Mouse (Mus musculus) limb, embryonic 14.5 days (tissue): ENCODE data around the gene Trappc1. TPM values are rescaled to one million over a fixed set of nuclear protein-coding genes. Genes with fewer than 3 reads are reported as not detected.

ENCODE experiments used
- ATAC-seq: fragments of 200-750 bp; cut with Nextera tagmentation; 2 replicates; pipeline ENCODE4 v1.8.0; 2017; ENCODE audit warnings: low read depth, moderate number of reproducible peaks, moderate TSS enrichment; ENCODE audit not compliant: low FRiP score
- DNase-seq: peaks from one replicate; pipeline ENCODE4 v3.0.0-alpha.2; 2015; ENCODE audit warnings: low spot score
- H3K27ac ChIP-seq: fragments of 300-500 bp; sonication (generic); replicated peaks from 2 replicates; pipeline ENCODE4 v1.5.1; 2014; ENCODE audit warnings: low read depth, mild to moderate bottlenecking, low read length, moderate library complexity, mixed read lengths
- H3K27me3 ChIP-seq: fragments of 300-500 bp; sonication (generic); 2 replicates; pipeline ENCODE4 v1.6.1; 2014; ENCODE audit warnings: low read length, mixed read lengths; ENCODE audit not compliant: control insufficient read depth, insufficient read depth
- H3K36me3 ChIP-seq: fragments of 300-500 bp; sonication (generic); 2 replicates; pipeline ENCODE4 v1.6.1; 2014; ENCODE audit warnings: mild to moderate bottlenecking, low read length, moderate library complexity, mixed read lengths; ENCODE audit not compliant: control insufficient read depth, insufficient read depth
- H3K4me1 ChIP-seq: fragments of 300-500 bp; sonication (generic); 2 replicates; pipeline ENCODE4 v1.6.1; 2014; ENCODE audit warnings: antibody characterized with exemption, low read length, mixed read lengths; ENCODE audit not compliant: control insufficient read depth, insufficient read depth
- H3K4me2 ChIP-seq: fragments of 300-500 bp; sonication (generic); replicated peaks from 2 replicates; pipeline ENCODE4 v1.6.1; 2014; ENCODE audit warnings: low read depth, mild to moderate bottlenecking, low read length, moderate library complexity; ENCODE audit not compliant: severe bottlenecking
- H3K4me3 ChIP-seq: fragments of 300-500 bp; sonication (generic); replicated peaks from 2 replicates; pipeline ENCODE4 v1.5.1; 2014; ENCODE audit warnings: low read length
- H3K9ac ChIP-seq: fragments of 300-500 bp; sonication (generic); 2 replicates; pipeline ENCODE4 v1.6.1; 2014; ENCODE audit warnings: mild to moderate bottlenecking, low read depth, low read length, moderate library complexity; ENCODE audit not compliant: severe bottlenecking
- H3K9me3 ChIP-seq: fragments of 300-500 bp; sonication (generic); 2 replicates; pipeline ENCODE4 v1.6.1; 2016; ENCODE audit warnings: low read length; ENCODE audit not compliant: control insufficient read depth
- POLR2A ChIP-seq: fragments of 200-500 bp; IDR thresholded peaks from 2 replicates; pipeline ENCODE4 v1.8.0; 2012; ENCODE audit warnings: inconsistent platforms, mild to moderate bottlenecking, moderate library complexity, borderline replicate concordance; ENCODE audit not compliant: insufficient read depth, insufficient read length; ENCODE audit errors: extremely low read depth
- WGBS: fragments of 180-500 bp; shearing (Covaris S2); extraction: QIAGEN DNeasy Blood & Tissue Kit; methylation state at CpG from one replicate; pipeline ENCODE4 v1.1.7; 2014; 5-methylcytosine and 5-hydroxymethylcytosine counted together
- polyA plus RNA-seq, 2 experiments: library from polyadenylated mRNA; depleted of rRNA in 1 of 2; stranded (reverse) in 1 of 2; unstranded in 1 of 2; fragments of >200 nt; fragmentation: Nextera tagmentation in 1 of 2; extraction: Ambion mirVana in 1 of 2; gene quantifications; 2 replicates each; pipeline versions ENCODE4 v1.2.1 to v1.2.3; 2012 to 2014

Gene Trappc1
- polyA plus RNA-seq, 2 experiments, result 93.7 to 144 TPM

GRCm38 (mm10) chr11:69295286-69295685, 28.5 kb upstream of the Trappc1 start:
- WGBS, result 83% methylated on average over 3 of the region's 3 CpGs
- Histone ChIP-seq H3K9ac (no peak overlapping the region), H3K4me1 (no peaks in the 10 kb centered on the region), H3K9me3 (no peaks in the 10 kb centered on the region), H3K36me3 (peaks cover 26% of the 10 kb centered on the region), H3K4me3 (no peak overlapping the region), H3K27me3 (no peaks in the 10 kb centered on the region), H3K4me2 (no peak overlapping the region), H3K27ac (no peak overlapping the region)
- TF ChIP-seq POLR2A, result no peak
- no peak for DNase-seq
- no peak for ATAC-seq

GRCm38 (mm10) chr11:69297799-69298198, 26.0 kb upstream of the Trappc1 start:
- no peak for TF ChIP-seq POLR2A
- no peaks in the 10 kb centered on the region for H3K27me3 ChIP-seq
- no peak overlapping the region for H3K4me3 ChIP-seq
- no peak for DNase-seq
- 98% methylated on average over 2 of the region's 2 CpGs for WGBS
- H3K36me3 ChIP-seq, result peaks cover 48% of the 10 kb centered on the region
- ATAC-seq, result no peak
- no peak overlapping the region for H3K27ac ChIP-seq
- no peaks in the 10 kb centered on the region for H3K9me3 ChIP-seq
- no peak overlapping the region for H3K4me2 ChIP-seq
- no peak overlapping the region for H3K9ac ChIP-seq
- H3K4me1 ChIP-seq, result no peaks in the 10 kb centered on the region

- 81% methylated on average over 7 of the region's 7 CpGs for WGBS
- H3K9ac ChIP-seq, result no peak overlapping the region
- no peak overlapping the region for H3K4me3 ChIP-seq
- ATAC-seq (no peak), DNase-seq (no peak)
- no peaks in the 10 kb centered on the region for H3K9me3 ChIP-seq
- no peak for TF ChIP-seq POLR2A
- peaks cover 52% of the 10 kb centered on the region for H3K36me3 ChIP-seq
- no peaks in the 10 kb centered on the region for H3K4me1 ChIP-seq
- H3K4me2 ChIP-seq, result no peak overlapping the region
- no peaks in the 10 kb centered on the region for H3K27me3 ChIP-seq
- no peak overlapping the region for H3K27ac ChIP-seq
Measured at GRCm38 (mm10) chr11:69298231-69298630, 25.5 kb upstream of the Trappc1 start.

GRCm38 (mm10) chr11:69302817-69303216, 21.0 kb upstream of the Trappc1 start:
- H3K4me1 ChIP-seq, result no peaks in the 10 kb centered on the region
- no peak overlapping the region for H3K27ac ChIP-seq
- no peaks in the 10 kb centered on the region for H3K9me3 ChIP-seq
- H3K36me3 ChIP-seq, result peaks cover 75% of the 10 kb centered on the region
- no peak overlapping the region for H3K9ac ChIP-seq
- TF ChIP-seq POLR2A, result no peak
- WGBS, result 84% methylated on average over 7 of the region's 7 CpGs
- H3K27me3 ChIP-seq, result no peaks in the 10 kb centered on the region
- H3K4me2 ChIP-seq, result no peak overlapping the region
- no peak for DNase-seq
- no peak overlapping the region for H3K4me3 ChIP-seq
- ATAC-seq, result no peak

GRCm38 (mm10) chr11:69305291-69305690, 18.5 kb upstream of the Trappc1 start:
- Histone ChIP-seq H3K36me3 (peaks cover 78% of the 10 kb centered on the region), H3K4me3 (no peak overlapping the region), H3K9me3 (no peaks in the 10 kb centered on the region), H3K9ac (no peak overlapping the region), H3K27me3 (no peaks in the 10 kb centered on the region), H3K27ac (no peak overlapping the region), H3K4me2 (no peak overlapping the region), H3K4me1 (no peaks in the 10 kb centered on the region)
- WGBS, result 91% methylated on average over 9 of the region's 9 CpGs
- no peak for DNase-seq
- ATAC-seq, result no peak
- TF ChIP-seq POLR2A, result no peak

GRCm38 (mm10) chr11:69306039-69306438, 17.7 kb upstream of the Trappc1 start:
- TF ChIP-seq POLR2A, result no peak
- no peak overlapping the region for H3K4me2 ChIP-seq
- no peaks in the 10 kb centered on the region for H3K9me3 ChIP-seq
- H3K27me3 ChIP-seq, result no peaks in the 10 kb centered on the region
- no peak overlapping the region for H3K9ac ChIP-seq
- no peak overlapping the region for H3K27ac ChIP-seq
- H3K36me3 ChIP-seq, result peaks cover 79% of the 10 kb centered on the region
- H3K4me1 ChIP-seq, result no peaks in the 10 kb centered on the region
- DNase-seq (no peak), ATAC-seq (no peak)
- no peak overlapping the region for H3K4me3 ChIP-seq
- WGBS, result 93% methylated on average over 2 of the region's 2 CpGs
